Mouse (Mus musculus): Measurements from ENCODE around the gene Zfp280b. TPM values are rescaled to one million over a fixed set of nuclear protein-coding genes. Genes with fewer than 3 reads are reported as not detected.
A peak's percentile ranks its signal among the peaks of the same experiment; 100 is the strongest.

Zfp280b gene
- polyA plus RNA-seq, 1 experiment from 2014 or later = 12.2 TPM

DNA sequence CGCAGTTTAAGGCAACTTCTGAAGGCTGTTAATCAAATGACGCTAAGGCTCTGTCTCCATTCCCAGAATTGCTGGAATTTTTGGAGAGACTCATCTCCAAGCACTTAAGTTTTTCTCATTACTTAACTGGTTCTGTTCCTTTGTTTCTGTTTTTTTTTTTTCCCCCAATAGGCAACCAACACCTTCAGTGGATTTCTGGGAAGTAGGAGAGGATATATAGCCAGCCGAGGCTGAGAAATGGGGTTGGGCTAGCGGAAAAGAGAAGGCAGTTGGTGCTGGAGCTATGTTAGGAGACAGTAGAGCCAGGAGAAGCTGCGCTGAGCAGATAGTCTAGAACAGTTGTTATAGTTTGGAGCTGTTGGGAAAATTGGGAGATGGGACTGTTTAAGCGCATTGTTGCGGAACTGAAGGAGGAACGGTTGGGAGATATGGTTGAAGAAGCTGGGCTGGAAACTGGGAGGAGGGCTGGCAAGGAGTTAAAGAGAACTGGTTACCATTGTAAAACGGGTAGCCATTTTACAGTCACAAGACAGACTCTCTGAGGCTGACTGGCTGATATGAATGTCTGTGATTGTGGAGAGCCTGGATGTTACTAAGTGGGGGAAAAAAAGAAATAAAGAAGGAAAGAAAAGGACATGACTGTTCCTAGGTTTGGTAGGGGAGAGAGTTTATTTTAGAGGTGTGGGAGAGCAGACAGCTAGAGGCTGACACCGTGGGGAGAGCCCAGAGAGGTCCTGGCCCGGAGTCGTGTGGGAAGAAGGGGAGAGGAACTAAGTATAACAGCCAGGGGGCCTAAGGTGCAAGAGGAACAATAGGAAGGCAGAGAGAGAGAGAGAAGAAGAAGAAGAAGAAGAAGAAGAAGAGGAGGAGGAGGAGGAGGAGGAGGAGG lies 5.1 kb upstream of the Zfp280b start:
- Histone ChIP-seq H3K4me2 (ENCODE audit: low read length) (no peak overlapping the region), H3K36me3 (ENCODE audit: control insufficient read depth, insufficient read depth, low read length) (no peaks in the 10 kb centered on the region), H3K27ac (ENCODE audit: low read depth, low read length) (no peak overlapping the region), H3K9ac (ENCODE audit: low read length) (no peak overlapping the region), H3K9me3 (replicated peaks; ENCODE audit: control insufficient read depth, low read length) (no peaks in the 10 kb centered on the region), H3K4me1 (ENCODE audit: control insufficient read depth, insufficient read depth, low read length) (no peaks in the 10 kb centered on the region), H3K4me3 (ENCODE audit: low read depth, low read length) (no peak overlapping the region), H3K27me3 (replicated peaks; ENCODE audit: control insufficient read depth, insufficient read depth, low read length) (no peaks in the 10 kb centered on the region)
- 68% methylated on average over 12 of the region's 12 CpGs for WGBS
- DNase-seq (ENCODE audit: low spot score) (no peak), ATAC-seq (no peak)

DNA sequence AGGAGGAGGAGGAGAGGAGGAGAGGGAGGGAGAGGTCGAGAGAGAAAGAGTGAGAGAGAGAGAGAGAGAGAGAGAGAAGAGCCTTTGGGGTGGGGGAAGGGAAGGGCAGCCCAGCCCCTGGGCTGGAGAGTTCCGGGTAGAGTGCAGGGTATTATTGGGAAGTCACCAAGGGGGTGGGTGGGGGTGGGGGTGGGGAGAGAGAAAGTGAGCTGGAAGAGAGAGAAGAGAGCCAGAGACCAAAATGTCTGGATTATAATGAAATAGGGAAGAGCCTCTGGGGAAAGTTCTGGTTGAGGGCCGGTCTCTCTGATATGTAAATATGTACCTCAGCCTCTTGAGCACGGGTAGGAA lies 4.5 kb upstream of the Zfp280b start:
- Histone ChIP-seq H3K36me3 (ENCODE audit: control insufficient read depth, insufficient read depth, low read length) (no peaks in the 10 kb centered on the region), H3K4me3 (ENCODE audit: low read depth, low read length) (no peak overlapping the region), H3K27ac (ENCODE audit: low read depth, low read length) (no peak overlapping the region), H3K9me3 (replicated peaks; ENCODE audit: control insufficient read depth, low read length) (no peaks in the 10 kb centered on the region), H3K4me1 (ENCODE audit: control insufficient read depth, insufficient read depth, low read length) (no peaks in the 10 kb centered on the region), H3K27me3 (replicated peaks; ENCODE audit: control insufficient read depth, insufficient read depth, low read length) (no peaks in the 10 kb centered on the region), H3K4me2 (ENCODE audit: low read length) (no peak overlapping the region), H3K9ac (ENCODE audit: low read length) (no peak overlapping the region)
- DNase-seq (ENCODE audit: low spot score) (no peak), ATAC-seq (no peak)
- WGBS = 22% methylated on average over 3 of the region's 4 CpGs

DNA sequence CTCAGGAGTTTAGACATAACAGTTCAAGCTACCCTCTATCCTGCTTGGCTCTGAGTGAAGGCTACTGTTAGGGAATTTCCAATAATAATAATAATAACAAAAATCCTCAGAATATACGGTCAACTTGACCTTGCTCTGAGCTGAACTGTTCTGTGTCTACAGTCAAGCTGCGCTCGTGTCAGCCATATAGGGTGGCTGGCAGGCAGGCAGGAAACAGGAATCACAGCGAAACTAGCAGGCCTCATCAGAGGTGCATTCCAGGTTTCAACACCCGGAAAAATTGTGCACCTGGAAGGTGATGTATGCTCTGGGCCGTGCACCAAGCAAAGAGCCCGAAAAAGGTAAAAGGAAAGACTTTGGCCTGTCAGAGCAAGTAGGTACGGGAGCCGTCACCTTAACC lies 4.1 kb upstream of the Zfp280b start:
- Histone ChIP-seq H3K9ac (ENCODE audit: low read length) (no peak overlapping the region), H3K9me3 (replicated peaks; ENCODE audit: control insufficient read depth, low read length) (no peaks in the 10 kb centered on the region), H3K27ac (ENCODE audit: low read depth, low read length) (no peak overlapping the region), H3K4me1 (ENCODE audit: control insufficient read depth, insufficient read depth, low read length) (peaks cover 3% of the 10 kb centered on the region), H3K4me2 (ENCODE audit: low read length) (no peak overlapping the region), H3K4me3 (ENCODE audit: low read depth, low read length) (no peak overlapping the region), H3K36me3 (ENCODE audit: control insufficient read depth, insufficient read depth, low read length) (no peaks in the 10 kb centered on the region), H3K27me3 (replicated peaks; ENCODE audit: control insufficient read depth, insufficient read depth, low read length) (no peaks in the 10 kb centered on the region)
- WGBS = 78% methylated on average over 9 of the region's 9 CpGs
- DNase-seq (ENCODE audit: low spot score) (no peak), ATAC-seq (no peak)

DNA sequence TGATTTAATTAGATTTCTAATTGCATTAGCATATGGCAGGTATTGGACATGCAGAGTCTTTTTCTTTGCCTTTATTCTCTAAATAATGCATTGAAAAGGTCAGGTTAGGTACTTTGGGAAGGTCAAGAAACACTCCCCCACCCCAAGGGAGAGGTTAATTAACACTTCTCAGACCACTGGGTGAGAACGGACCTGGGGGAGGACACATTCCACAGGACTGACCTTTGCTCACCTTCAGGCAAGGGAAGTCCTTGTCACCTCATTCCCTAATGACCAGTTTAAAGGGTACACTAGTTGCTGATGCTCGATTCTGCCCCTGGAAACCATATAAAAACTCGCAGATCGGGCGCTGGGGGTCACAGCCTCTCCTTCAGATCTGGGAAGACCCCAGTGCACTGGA lies 3.2 kb upstream of the Zfp280b start:
- Histone ChIP-seq H3K4me3 (ENCODE audit: low read depth, low read length) (no peak overlapping the region), H3K4me1 (ENCODE audit: control insufficient read depth, insufficient read depth, low read length) (peaks cover 9% of the 10 kb centered on the region), H3K27ac (ENCODE audit: low read depth, low read length) (no peak overlapping the region), H3K9ac (ENCODE audit: low read length) (no peak overlapping the region), H3K27me3 (replicated peaks; ENCODE audit: control insufficient read depth, insufficient read depth, low read length) (no peaks in the 10 kb centered on the region), H3K9me3 (replicated peaks; ENCODE audit: control insufficient read depth, low read length) (no peaks in the 10 kb centered on the region), H3K36me3 (ENCODE audit: control insufficient read depth, insufficient read depth, low read length) (no peaks in the 10 kb centered on the region), H3K4me2 (ENCODE audit: low read length) (no peak overlapping the region)
- 53% methylated on average over 5 of the region's 5 CpGs for whole genome bisulfite sequencing
- ATAC-seq (no peak), DNase-seq (ENCODE audit: low spot score) (no peak)

DNA sequence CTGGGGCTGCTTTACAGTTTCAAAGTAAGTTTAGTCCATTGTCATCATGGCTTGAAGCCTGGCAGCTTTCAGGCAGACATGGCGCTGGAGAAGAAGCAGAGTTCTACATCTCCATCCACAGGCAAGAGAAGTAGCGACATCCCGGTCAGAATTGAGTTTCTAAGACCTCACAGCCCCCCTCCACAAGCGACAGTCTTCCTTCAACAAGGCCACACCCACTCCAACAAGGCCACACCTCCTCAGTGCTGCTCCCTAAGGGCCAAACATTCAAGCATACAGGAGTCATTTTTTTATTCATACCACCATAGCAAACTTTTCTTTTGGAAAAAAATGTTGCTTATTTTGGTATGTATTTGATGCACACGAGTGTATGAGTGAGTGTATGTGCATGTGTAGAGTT lies 2.0 kb upstream of the Zfp280b start:
- no peaks in the 10 kb centered on the region for H3K27me3 ChIP-seq (replicated peaks; ENCODE audit: control insufficient read depth, insufficient read depth, low read length)
- ATAC-seq = no peak
- no peak overlapping the region for H3K4me3 ChIP-seq (ENCODE audit: low read depth, low read length)
- H3K4me1 ChIP-seq (ENCODE audit: control insufficient read depth, insufficient read depth, low read length) = peaks cover 9% of the 10 kb centered on the region
- WGBS = 66% methylated on average over 5 of the region's 5 CpGs
- no peaks in the 10 kb centered on the region for H3K9me3 ChIP-seq (replicated peaks; ENCODE audit: control insufficient read depth, low read length)
- no peak for DNase-seq (ENCODE audit: low spot score)
- H3K4me2 ChIP-seq (ENCODE audit: low read length) = no peak overlapping the region
- H3K27ac ChIP-seq (ENCODE audit: low read depth, low read length) = no peak overlapping the region
- no peak overlapping the region for H3K9ac ChIP-seq (ENCODE audit: low read length)
- peaks cover 3% of the 10 kb centered on the region; the same call in 1 of the 2 replicates for H3K36me3 ChIP-seq (ENCODE audit: control insufficient read depth, insufficient read depth, low read length)

DNA sequence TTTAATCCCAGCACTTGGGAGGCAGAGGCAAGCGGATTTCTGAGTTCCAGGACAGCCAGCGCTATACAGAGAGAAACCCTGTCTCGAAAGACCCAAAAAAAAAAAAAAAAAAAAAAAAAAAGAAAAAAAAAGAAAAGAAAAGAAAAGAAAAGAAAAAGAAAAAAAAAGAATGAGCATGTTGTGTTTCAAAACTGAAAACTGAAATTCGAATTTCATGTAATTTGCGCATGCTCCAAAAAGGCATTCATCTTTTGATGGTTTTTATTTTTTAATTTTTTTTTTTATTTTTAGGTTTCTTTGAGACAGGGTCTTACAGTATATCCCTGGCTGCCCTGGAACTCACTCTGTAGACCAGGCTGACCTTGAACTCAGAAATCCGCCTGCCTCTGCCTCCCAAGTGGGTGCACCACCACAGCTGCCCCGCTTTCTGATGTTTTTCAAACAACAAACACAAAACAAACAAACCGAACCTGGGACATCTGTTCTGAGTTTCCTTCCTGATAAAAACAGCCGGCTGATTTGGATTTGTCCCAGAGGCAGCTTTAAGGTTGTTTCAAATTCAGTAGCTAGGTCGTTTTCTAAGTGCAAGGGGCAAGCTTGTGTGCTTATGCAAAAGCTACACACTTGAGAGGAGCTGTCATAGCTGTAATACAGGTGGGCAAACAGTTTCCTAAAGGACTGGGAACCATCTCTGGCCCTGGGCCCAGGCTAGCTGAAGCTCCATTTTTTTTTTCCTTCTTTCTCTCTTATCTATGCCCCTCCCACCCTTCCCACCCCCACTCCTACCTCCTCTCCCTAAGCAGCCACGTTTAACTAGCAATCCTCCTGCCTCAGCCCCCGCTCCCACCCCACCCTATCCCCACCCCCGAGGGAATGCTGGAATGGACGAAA lies 694 bp upstream of the Zfp280b start:
- peak; percentile 72 for ATAC-seq
- Histone ChIP-seq H3K4me1 (ENCODE audit: control insufficient read depth, insufficient read depth, low read length) (peaks cover 9% of the 10 kb centered on the region), H3K27me3 (replicated peaks; ENCODE audit: control insufficient read depth, insufficient read depth, low read length) (no peaks in the 10 kb centered on the region), H3K9me3 (replicated peaks; ENCODE audit: control insufficient read depth, low read length) (no peaks in the 10 kb centered on the region), H3K36me3 (ENCODE audit: control insufficient read depth, insufficient read depth, low read length) (peaks cover 3% of the 10 kb centered on the region; the same call in 1 of the 2 replicates), H3K4me2 (ENCODE audit: low read length) (peak overlapping the region; percentile 74), H3K27ac (ENCODE audit: low read depth, low read length) (peak overlapping the region; percentile 72; the same call in 1 of the 2 replicates), H3K4me3 (ENCODE audit: low read depth, low read length) (peak overlapping the region; percentile 83), H3K9ac (ENCODE audit: low read length) (peak overlapping the region; percentile 90)
- DNase-seq (ENCODE audit: low spot score) = peak; percentile 73
- WGBS = 53% methylated on average over 14 of the region's 14 CpGs

- DNase-seq (ENCODE audit: low spot score) = no peak
- H3K4me1 ChIP-seq (ENCODE audit: control insufficient read depth, insufficient read depth, low read length) = peaks cover 9% of the 10 kb centered on the region
- no peaks in the 10 kb centered on the region for H3K9me3 ChIP-seq (replicated peaks; ENCODE audit: control insufficient read depth, low read length)
- peak overlapping the region; percentile 83 for H3K4me3 ChIP-seq (ENCODE audit: low read depth, low read length)
- peaks cover 15% of the 10 kb centered on the region for H3K36me3 ChIP-seq (ENCODE audit: control insufficient read depth, insufficient read depth, low read length)
- peak overlapping the region; percentile 74 for H3K4me2 ChIP-seq (ENCODE audit: low read length)
- H3K27me3 ChIP-seq (replicated peaks; ENCODE audit: control insufficient read depth, insufficient read depth, low read length) = no peaks in the 10 kb centered on the region
- no peak overlapping the region for H3K27ac ChIP-seq (ENCODE audit: low read depth, low read length)
- 20% methylated on average over 7 of the region's 7 CpGs for WGBS
- ATAC-seq = no peak
- H3K9ac ChIP-seq (ENCODE audit: low read length) = peak overlapping the region; percentile 90
Measured at GRCm38 (mm10) chr10:76033119-76033455, 637 bp downstream of the Zfp280b start.

DNA sequence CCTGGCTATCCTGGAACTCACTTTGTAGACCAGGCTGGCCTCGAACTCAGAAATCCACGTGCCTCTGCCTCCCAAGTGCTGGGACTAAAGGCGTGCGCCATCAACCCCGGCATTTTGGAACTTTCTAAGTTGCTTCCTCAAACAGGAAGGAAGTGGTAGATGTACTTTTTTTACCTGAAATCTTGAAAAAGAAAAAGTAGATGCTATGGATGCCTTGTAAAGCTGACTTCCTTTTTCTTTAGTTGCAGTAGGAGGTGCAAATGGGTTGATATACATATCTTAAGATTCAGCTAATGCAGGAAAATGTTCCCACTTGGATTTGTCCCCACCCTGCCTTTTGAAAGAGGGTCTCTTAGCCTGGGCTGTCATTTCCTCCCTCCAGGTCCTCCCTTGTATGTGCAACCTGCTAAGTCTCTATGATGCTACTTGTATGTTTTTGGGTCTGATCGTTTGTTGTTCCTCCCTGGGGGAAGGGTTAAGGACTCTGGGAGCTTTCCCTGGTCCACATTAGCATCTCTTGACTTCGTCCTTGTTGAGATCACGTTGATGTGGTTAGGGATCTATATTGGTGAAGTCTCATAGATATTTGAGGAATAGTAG lies 1.7 kb downstream of the Zfp280b start:
- H3K4me1 ChIP-seq (ENCODE audit: control insufficient read depth, insufficient read depth, low read length) = peaks cover 9% of the 10 kb centered on the region
- no peak overlapping the region for H3K27ac ChIP-seq (ENCODE audit: low read depth, low read length)
- no peak overlapping the region for H3K4me3 ChIP-seq (ENCODE audit: low read depth, low read length)
- H3K9ac ChIP-seq (ENCODE audit: low read length) = no peak overlapping the region
- ATAC-seq (no peak), DNase-seq (ENCODE audit: low spot score) (no peak)
- WGBS = 97% methylated on average over 8 of the region's 8 CpGs
- H3K9me3 ChIP-seq (replicated peaks; ENCODE audit: control insufficient read depth, low read length) = no peaks in the 10 kb centered on the region
- H3K27me3 ChIP-seq (replicated peaks; ENCODE audit: control insufficient read depth, insufficient read depth, low read length) = no peaks in the 10 kb centered on the region
- peaks cover 26% of the 10 kb centered on the region for H3K36me3 ChIP-seq (ENCODE audit: control insufficient read depth, insufficient read depth, low read length)
- H3K4me2 ChIP-seq (ENCODE audit: low read length) = peak overlapping the region; percentile 74; the same call in 1 of the 2 replicates
